Mouse (Mus musculus) heart, postnatal 10 days (tissue): ENCODE data around the gene Jhy. TPM values are rescaled to one million over a fixed set of nuclear protein-coding genes. Genes with fewer than 3 reads are reported as not detected.

Experiments used
- DNase-seq, 2 experiments: peaks; one replicate each; pipeline ENCODE4 v3.0.0; 2021
- intact Hi-C: fragments of 180-260 bp; cut with DNase I; formaldehyde crosslinking; loops from one replicate; pipeline ENCODE4 v1.15.1; 2025
- total RNA-seq, 2 experiments: library from RNA; stranded (reverse); gene quantifications; 2 replicates each; pipeline ENCODE4 v1.2.3; 2021

Gene Jhy
- total RNA-seq, 2 experiments from 2014 or later: not detected

DNA sequence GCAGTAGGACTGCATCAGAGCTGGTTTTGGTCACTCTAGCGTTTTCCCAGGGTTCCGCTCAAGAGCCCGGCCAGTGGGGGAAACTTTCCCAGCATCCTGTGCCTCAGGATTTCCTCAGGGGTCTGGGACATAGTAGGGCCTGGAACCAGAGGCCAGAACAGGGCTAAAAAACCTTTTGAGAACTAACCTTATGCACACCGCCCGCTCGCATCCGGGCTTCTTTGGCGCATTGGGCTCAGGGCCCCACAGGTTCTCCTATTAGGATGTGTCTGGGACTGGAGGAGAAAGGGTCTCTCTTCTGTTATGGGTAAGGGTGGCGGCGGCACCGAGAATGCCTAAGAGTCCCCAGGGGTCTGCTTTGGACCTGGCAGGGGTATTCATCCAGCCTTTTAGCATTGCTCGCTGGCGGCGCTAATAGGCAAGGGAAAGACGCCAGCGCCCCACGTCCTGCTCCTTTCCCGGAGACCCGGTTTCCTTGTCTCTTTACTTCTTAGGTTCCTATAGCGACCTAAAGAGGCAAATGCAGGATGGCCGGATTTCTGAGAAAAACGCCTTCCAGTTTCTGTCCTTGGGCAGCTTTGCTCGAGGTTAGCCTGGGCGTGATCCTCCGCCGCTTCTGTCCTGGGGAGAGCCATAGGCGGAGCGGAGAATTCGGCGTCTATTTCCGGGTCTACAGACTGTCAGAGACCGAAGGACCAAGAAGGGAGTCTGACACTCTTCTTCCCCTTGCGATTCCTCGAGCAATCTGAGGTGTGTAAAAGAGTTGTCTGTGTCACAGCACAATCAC lies 92.4 kb downstream of the Jhy start:
- DNase-seq: no peak
- intact Hi-C loops: no loop called here

DNA sequence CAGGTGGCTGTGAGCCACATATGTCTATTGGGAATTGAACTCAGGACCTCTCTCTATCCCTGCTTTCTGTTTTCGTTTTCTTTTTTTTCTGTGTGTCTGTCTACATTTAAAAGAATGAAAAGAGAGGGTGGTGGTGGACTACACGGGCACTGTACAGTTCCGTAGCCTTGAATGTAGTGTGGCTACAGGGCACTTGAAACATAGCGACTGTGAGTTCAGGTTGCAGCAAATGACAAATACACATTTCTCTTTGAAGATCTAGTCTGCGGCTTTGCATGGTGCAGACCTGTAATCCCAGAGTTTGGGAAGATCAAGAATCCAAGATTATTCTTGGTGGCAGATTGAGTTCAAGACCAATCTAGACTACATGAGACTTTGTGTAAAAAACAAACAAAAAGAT lies 93.6 kb downstream of the Jhy start:
- intact Hi-C loops: no loop called here

DNA sequence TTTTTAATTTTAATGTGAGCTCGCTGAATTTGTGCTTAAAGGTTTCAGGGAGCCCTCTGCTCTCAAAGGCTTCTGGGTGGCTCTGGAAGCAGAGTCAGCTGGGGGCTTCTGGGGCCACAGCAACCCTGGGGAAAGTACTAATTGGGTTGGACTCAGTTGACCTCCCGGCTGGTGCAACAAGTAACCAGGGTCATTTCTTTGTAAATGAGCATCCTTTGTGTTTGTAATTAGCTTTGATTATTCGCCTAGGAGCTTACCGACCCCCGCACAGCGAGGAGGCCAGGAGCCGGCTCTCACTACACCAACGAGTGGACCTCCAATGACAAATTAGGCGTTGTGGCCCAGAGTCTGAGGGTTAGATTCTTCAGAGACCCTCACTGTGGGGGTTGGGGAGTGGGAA lies 104.7 kb downstream of the Jhy start:
- no peak for DNase-seq
- intact Hi-C loops: no loop called here

More for the DNA sequence above, 93.6 kb downstream of the Jhy start:
- DNase-seq: no peak

DNA sequence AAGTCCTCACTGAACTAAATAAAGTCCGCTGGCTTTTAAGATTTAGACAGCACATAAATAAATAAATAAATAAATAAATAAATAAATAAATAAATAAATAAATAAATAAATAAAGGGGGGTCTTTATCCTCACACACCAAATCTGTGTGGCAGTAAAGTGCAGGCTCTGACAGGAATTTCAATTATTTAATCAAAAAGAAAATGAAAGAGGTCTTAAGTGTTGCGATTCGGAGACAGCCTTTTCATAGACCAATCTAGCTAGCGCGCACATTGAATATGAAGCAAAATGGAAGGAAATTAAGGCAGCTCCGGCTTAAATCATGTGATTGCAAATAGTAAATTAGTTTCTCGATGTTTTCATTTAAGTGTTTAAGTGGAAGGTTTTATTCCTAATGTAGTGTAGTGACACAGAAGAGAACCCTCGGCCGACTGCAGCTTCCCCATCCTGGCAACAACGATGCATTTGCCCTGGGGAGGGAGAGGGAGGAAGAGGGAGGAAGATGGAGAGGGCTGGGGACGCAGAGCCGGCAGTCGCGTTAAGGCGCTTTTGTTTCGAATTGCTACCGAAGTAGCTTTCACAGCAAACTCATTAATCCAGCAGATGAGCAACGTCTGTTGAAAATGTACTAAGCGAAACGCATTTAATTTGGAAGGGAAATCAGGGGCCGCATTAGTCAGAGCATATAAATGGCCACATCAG lies 105.3 kb downstream of the Jhy start:
- intact Hi-C loops: no loop called here
- no peak for DNase-seq

DNA sequence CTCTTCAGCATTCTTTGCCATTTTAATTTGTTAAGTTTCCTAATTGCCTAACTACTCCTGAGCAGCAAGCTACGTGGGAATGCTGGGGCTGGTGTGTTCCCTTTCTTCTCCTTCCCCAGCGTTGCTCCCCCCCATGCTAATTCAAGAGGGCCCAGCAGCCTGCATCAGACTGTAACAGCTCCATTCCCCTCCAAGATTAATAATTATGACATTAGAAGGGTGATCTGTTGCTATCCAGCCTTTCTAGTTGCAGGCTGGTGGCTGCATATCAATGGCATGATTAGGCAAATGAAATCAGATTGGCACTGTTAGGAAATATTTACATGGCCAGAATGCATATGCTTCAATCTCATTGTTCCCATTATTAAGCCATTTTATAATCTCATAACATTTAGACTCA lies 112.4 kb downstream of the Jhy start:
- intact Hi-C loops: no loop called here
- DNase-seq: no peak

Other genes with a start within 250 kb of the Jhy start
- gene Hspa8, start 163.1 kb downstream of the Jhy start, total RNA-seq: 1,000 to 10,000 TPM; 1,111 to 1,159 TPM
- gene Bsx, start 90.0 kb downstream of the Jhy start, total RNA-seq: not detected
- under 1 TPM in 1 of 2 experiments, not detected in 1; 0.12 TPM for gene Crtam, start 40.5 kb upstream of the Jhy start, total RNA-seq
- gene Ubash3b, start 197.6 kb upstream of the Jhy start, total RNA-seq: 1 to 10 TPM; 2.9 to 3.7 TPM